Mouse (Mus musculus) limb, embryonic 14.5 days (tissue): ENCODE measurements at regions not wholly inside any gene's neighbourhood (a gene's known extent, or its start where the extent isn't known, plus 50 kb on each side); places are given as distances from the start of the nearest gene placed in this dataset.
A peak's percentile ranks its signal among the peaks of the same experiment; 100 is the strongest.

Source experiments
- ATAC-seq: fragments of 200-750 bp; cut with Nextera tagmentation; 2 replicates; pipeline ENCODE4 v1.8.0; 2017; ENCODE audit warnings: low read depth, moderate number of reproducible peaks, moderate TSS enrichment; ENCODE audit not compliant: low FRiP score
- DNase-seq: peaks from one replicate; pipeline ENCODE4 v3.0.0-alpha.2; 2015; ENCODE audit warnings: low spot score
- H3K27ac ChIP-seq: fragments of 300-500 bp; sonication (generic); replicated peaks from 2 replicates; pipeline ENCODE4 v1.5.1; 2014; ENCODE audit warnings: low read depth, mild to moderate bottlenecking, low read length, moderate library complexity, mixed read lengths
- H3K27me3 ChIP-seq: fragments of 300-500 bp; sonication (generic); 2 replicates; pipeline ENCODE4 v1.6.1; 2014; ENCODE audit warnings: low read length, mixed read lengths; ENCODE audit not compliant: control insufficient read depth, insufficient read depth
- H3K36me3 ChIP-seq: fragments of 300-500 bp; sonication (generic); 2 replicates; pipeline ENCODE4 v1.6.1; 2014; ENCODE audit warnings: mild to moderate bottlenecking, low read length, moderate library complexity, mixed read lengths; ENCODE audit not compliant: control insufficient read depth, insufficient read depth
- H3K4me1 ChIP-seq: fragments of 300-500 bp; sonication (generic); 2 replicates; pipeline ENCODE4 v1.6.1; 2014; ENCODE audit warnings: antibody characterized with exemption, low read length, mixed read lengths; ENCODE audit not compliant: control insufficient read depth, insufficient read depth
- H3K4me2 ChIP-seq: fragments of 300-500 bp; sonication (generic); replicated peaks from 2 replicates; pipeline ENCODE4 v1.6.1; 2014; ENCODE audit warnings: low read depth, mild to moderate bottlenecking, low read length, moderate library complexity; ENCODE audit not compliant: severe bottlenecking
- H3K4me3 ChIP-seq: fragments of 300-500 bp; sonication (generic); replicated peaks from 2 replicates; pipeline ENCODE4 v1.5.1; 2014; ENCODE audit warnings: low read length
- H3K9ac ChIP-seq: fragments of 300-500 bp; sonication (generic); 2 replicates; pipeline ENCODE4 v1.6.1; 2014; ENCODE audit warnings: mild to moderate bottlenecking, low read depth, low read length, moderate library complexity; ENCODE audit not compliant: severe bottlenecking
- H3K9me3 ChIP-seq: fragments of 300-500 bp; sonication (generic); 2 replicates; pipeline ENCODE4 v1.6.1; 2016; ENCODE audit warnings: low read length; ENCODE audit not compliant: control insufficient read depth
- POLR2A ChIP-seq: fragments of 200-500 bp; IDR thresholded peaks from 2 replicates; pipeline ENCODE4 v1.8.0; 2012; ENCODE audit warnings: inconsistent platforms, mild to moderate bottlenecking, moderate library complexity, borderline replicate concordance; ENCODE audit not compliant: insufficient read depth, insufficient read length; ENCODE audit errors: extremely low read depth
- WGBS: fragments of 180-500 bp; shearing (Covaris S2); extraction: QIAGEN DNeasy Blood & Tissue Kit; methylation state at CpG from one replicate; pipeline ENCODE4 v1.1.7; 2014; 5-methylcytosine and 5-hydroxymethylcytosine counted together

DNA sequence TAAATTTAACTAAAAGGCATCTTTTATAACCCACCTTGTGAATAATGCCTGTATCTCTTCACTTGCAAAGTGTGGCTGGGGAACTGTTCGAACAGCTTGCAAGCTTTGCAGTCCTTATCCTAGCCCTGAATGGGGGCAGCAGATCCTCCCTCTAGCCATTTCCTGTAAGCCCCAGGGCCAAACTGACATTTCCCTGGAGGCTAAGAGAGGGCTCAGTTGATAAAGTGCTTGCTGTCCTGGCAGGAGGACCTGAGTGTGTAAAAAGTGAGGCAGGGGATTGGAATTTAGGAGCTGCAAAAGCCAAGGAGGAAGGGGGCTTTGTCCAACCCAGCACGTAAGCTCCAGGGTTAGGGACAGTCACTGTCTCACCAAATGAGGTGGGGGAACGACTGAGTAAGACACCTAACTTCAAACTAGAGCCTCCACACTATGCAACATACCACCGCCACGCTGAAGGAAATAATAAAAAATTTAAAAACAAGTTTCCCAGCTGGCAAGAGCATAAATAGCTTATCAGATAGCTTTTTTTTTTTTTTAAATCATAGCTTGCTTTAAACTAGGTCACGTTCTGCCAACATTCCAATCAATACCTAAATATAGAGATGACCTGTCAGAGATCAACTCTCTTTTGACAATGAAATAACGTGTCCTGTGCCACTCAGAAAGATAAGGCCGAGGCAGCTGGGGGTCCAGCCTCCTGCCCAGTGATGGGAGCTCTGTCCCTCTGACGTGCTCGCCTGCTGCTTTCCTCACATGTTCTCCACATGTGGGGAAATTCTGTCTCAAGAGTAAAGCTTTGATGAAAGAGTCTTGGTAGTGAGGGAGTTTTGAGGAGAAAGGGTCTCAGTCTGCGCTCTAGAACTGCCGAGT, 146.0 kb downstream of the Zfp36l1 start:
- Histone ChIP-seq H3K9me3 (no peaks in the 10 kb centered on the region), H3K27me3 (no peaks in the 10 kb centered on the region), H3K4me2 (no peak overlapping the region), H3K27ac (peak overlapping the region; percentile 87), H3K9ac (no peak overlapping the region), H3K4me1 (peaks cover 69% of the 10 kb centered on the region), H3K4me3 (no peak overlapping the region), H3K36me3 (no peaks in the 10 kb centered on the region)
- ATAC-seq, result no peak
- TF ChIP-seq POLR2A, result no peak
- 41% methylated on average over 12 of the region's 12 CpGs for WGBS
- no peak for DNase-seq

DNA sequence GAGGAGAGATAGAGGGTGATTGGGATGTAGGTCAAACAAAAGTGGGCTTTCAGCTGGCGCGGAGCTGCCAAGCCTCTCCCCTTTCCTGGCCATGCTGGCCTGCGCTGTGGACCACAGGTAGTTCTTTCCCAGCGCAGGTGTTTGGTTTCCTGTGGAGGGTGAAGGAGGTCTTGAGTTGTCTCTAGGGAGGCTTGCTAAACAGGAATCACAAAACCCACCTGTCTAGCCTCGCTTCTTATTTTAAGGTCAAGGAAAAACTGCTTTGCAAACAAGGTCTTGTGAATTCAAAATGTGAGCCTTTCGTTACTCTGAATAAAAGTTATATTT, 146.6 kb downstream of the Zfp36l1 start:
- no peak for ATAC-seq

DNA sequence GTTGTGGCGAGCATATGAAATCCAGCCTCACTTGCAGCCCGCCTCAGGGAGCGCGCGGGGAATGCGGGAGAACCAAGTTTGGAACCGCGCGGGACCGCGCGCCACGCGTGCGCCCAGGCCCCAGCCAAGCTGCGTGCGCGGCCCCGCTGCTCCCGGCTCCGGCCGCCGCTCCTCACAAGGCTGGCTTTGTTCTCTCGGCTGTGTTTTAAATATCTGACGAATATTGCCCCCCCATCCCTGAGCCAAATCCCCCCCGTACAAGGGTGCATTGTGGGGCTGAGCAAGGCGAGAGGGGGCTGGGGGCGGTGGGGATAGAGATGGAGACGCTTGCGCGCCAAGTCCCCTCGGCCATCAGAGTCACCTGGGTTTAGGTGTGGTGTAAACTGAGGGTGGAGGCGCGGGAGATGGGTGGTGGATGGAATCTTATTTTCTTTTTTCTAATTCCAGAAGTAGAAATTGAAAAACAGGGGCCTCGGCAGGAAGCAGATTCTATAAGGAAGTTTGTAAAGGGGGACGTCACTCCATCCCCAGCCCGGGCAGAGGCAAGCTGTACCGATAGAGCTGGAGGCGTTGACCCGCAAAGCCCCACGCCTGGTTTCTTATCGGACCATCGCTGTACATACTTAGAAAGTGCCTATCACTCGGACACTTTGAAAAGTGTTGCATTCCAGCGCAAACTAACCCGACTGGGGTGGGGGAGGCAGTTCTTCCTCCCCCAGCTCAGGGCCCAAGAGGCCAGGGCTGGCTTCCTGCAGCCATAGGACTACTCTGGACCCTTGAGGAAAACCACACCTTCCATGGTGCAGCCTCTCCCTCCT, 147.1 kb downstream of the Zfp36l1 start:
- Histone ChIP-seq H3K27ac (peak overlapping the region; percentile 87), H3K9me3 (no peaks in the 10 kb centered on the region), H3K36me3 (no peaks in the 10 kb centered on the region), H3K4me3 (peak overlapping the region; percentile 34), H3K27me3 (no peaks in the 10 kb centered on the region), H3K4me1 (peaks cover 66% of the 10 kb centered on the region), H3K9ac (peak overlapping the region; percentile 63), H3K4me2 (peak overlapping the region; percentile 69)
- no peak for TF ChIP-seq POLR2A
- DNase-seq (peak; percentile 73), ATAC-seq (peak; percentile 64; the same call in 1 of the 2 replicates)
- 4% methylated on average over 46 of the region's 46 CpGs for WGBS

More for the DNA sequence above, 146.6 kb downstream of the Zfp36l1 start:
- Histone ChIP-seq H3K36me3 (no peaks in the 10 kb centered on the region), H3K27ac (peak overlapping the region; percentile 87), H3K9me3 (no peaks in the 10 kb centered on the region), H3K4me1 (peaks cover 67% of the 10 kb centered on the region), H3K4me2 (no peak overlapping the region), H3K27me3 (no peaks in the 10 kb centered on the region), H3K9ac (peak overlapping the region; percentile 63; the same call in 1 of the 2 replicates), H3K4me3 (no peak overlapping the region)
- DNase-seq, result no peak
- 44% methylated on average over 6 of the region's 6 CpGs for WGBS
- no peak for TF ChIP-seq POLR2A

- H3K4me2 ChIP-seq, result no peak overlapping the region
- no peaks in the 10 kb centered on the region for H3K9me3 ChIP-seq
- H3K9ac ChIP-seq, result no peak overlapping the region
- TF ChIP-seq POLR2A, result no peak
- no peaks in the 10 kb centered on the region for H3K27me3 ChIP-seq
- 56% methylated on average over 9 of the region's 9 CpGs for WGBS
- ATAC-seq, result no peak
- DNase-seq, result no peak
- H3K4me3 ChIP-seq, result no peak overlapping the region
- H3K27ac ChIP-seq, result no peak overlapping the region
- H3K4me1 ChIP-seq, result peaks cover 44% of the 10 kb centered on the region
- H3K36me3 ChIP-seq, result no peaks in the 10 kb centered on the region
Measured at GRCm38 (mm10) chr12:79963443-79964025, 149.3 kb downstream of the Zfp36l1 start.

DNA sequence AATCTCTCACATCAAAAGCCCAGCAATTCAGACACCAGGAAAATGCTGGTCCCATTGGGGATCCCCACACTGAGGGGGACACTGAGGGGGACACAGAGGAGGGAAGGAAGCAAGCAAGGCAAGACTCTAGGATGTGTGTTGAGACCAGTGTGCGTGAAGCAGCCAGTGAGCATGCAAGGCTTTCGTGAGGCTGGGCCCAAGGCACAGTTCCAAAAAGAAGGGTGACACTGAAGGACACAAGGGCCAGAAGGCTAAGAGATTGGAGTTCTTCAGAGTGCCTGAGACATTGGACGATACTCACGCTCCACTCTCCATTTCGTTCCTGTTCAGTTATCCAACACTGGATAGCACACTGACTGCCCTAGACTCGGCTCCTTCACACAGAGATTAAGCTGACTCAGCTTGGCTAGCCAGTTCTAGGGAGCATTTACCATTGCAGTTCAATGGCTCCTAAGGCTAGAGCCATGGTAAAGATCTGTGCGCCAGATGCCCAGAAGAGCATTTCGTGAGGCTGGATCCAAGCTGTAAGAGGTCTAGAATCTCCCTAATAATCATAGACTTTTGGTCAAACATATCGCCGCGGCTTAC, 150.1 kb downstream of the Zfp36l1 start:
- Histone ChIP-seq H3K27ac (no peak overlapping the region), H3K9me3 (no peaks in the 10 kb centered on the region), H3K4me3 (no peak overlapping the region), H3K36me3 (no peaks in the 10 kb centered on the region), H3K4me2 (no peak overlapping the region), H3K27me3 (no peaks in the 10 kb centered on the region), H3K9ac (no peak overlapping the region), H3K4me1 (peaks cover 37% of the 10 kb centered on the region)
- no peak for TF ChIP-seq POLR2A
- 89% methylated on average over 11 of the region's 11 CpGs for WGBS
- ATAC-seq (no peak), DNase-seq (no peak)
